Mouse (Mus musculus) stomach, embryonic 15.5 days (tissue): Measurements from ENCODE around the gene Gm44965. TPM values are rescaled to one million over a fixed set of nuclear protein-coding genes. Genes with fewer than 3 reads are reported as not detected.

Source experiments
- ATAC-seq: fragments of 200-750 bp; cut with Nextera tagmentation; 2 replicates; pipeline ENCODE4 v1.8.0; 2017; ENCODE audit warnings: low read depth, moderate number of reproducible peaks, moderate TSS enrichment; ENCODE audit not compliant: insufficient read depth, low FRiP score
- H3K27ac ChIP-seq: fragments of 300-500 bp; sonication (generic); 2 replicates; pipeline ENCODE4 v1.5.1; 2015; ENCODE audit warnings: mild to moderate bottlenecking, inconsistent platforms
- H3K27me3 ChIP-seq: fragments of 300-500 bp; sonication (generic); replicated peaks from 2 replicates; pipeline ENCODE4 v1.6.1; 2015; ENCODE audit warnings: inconsistent platforms
- H3K36me3 ChIP-seq: fragments of 300-500 bp; sonication (generic); 2 replicates; pipeline ENCODE4 v1.6.1; 2015; ENCODE audit warnings: inconsistent platforms
- H3K4me1 ChIP-seq: fragments of 300-500 bp; sonication (generic); 2 replicates; pipeline ENCODE4 v1.6.1; 2015; ENCODE audit warnings: inconsistent platforms
- H3K4me2 ChIP-seq: fragments of 300-500 bp; sonication (generic); 2 replicates; pipeline ENCODE4 v1.6.1; 2015; ENCODE audit warnings: mild to moderate bottlenecking, inconsistent platforms
- H3K4me3 ChIP-seq: fragments of 300-500 bp; sonication (generic); replicated peaks from 2 replicates; pipeline ENCODE4 v1.5.1; 2015; ENCODE audit warnings: inconsistent platforms
- H3K9ac ChIP-seq: fragments of 300-500 bp; sonication (generic); 2 replicates; pipeline ENCODE4 v1.6.1; 2015; ENCODE audit warnings: inconsistent platforms
- H3K9me3 ChIP-seq: fragments of 300-500 bp; sonication (generic); 2 replicates; pipeline ENCODE4 v1.6.1; 2016; ENCODE audit warnings: inconsistent platforms
- WGBS: fragments of 180-500 bp; shearing (Covaris S2); methylation state at CpG from one replicate; pipeline ENCODE4 v1.1.7; 2015; 5-methylcytosine and 5-hydroxymethylcytosine counted together
- polyA plus RNA-seq: library from polyadenylated mRNA; unstranded; fragments of >200 nt; fragmentation: Nextera tagmentation; extraction: Ambion mirVana; gene quantifications from 2 replicates; pipeline ENCODE4 v1.2.1, GENCODE M21; 2015

The Gm44965 gene
- polyA plus RNA-seq, 1 experiment from 2014 or later: not detected

GRCm38 (mm10) chr6:48582037-48582436 lies 11.7 kb upstream of the Gm44965 start:
- H3K9me3 ChIP-seq: no peaks in the 10 kb centered on the region
- H3K4me2 ChIP-seq: no peak overlapping the region
- no peaks in the 10 kb centered on the region for H3K36me3 ChIP-seq
- no peak overlapping the region for H3K27ac ChIP-seq
- H3K4me3 ChIP-seq: no peak overlapping the region
- ATAC-seq: no peak
- no peak overlapping the region for H3K9ac ChIP-seq
- H3K4me1 ChIP-seq: peaks cover 3% of the 10 kb centered on the region; the same call in 1 of the 2 replicates
- WGBS: 75% methylated on average over 3 of the region's 3 CpGs
- no peaks in the 10 kb centered on the region for H3K27me3 ChIP-seq

GRCm38 (mm10) chr6:48589194-48589750 lies 4.5 kb upstream of the Gm44965 start, which contains the start of gene Gm45021:
Gene Gm45021 (plus strand): TSS chr6:48589610.
- no peaks in the 10 kb centered on the region for H3K9me3 ChIP-seq
- 0 out of 2 replicates have a peak within 1 kb of the TSS, but pooled peaks have one; percentile 8 for H3K4me2 ChIP-seq
- H3K27ac ChIP-seq: peak within 1 kb of the TSS; percentile 22; the same call in 1 of the 2 replicates
- H3K9ac ChIP-seq: no peak within 1 kb of the TSS
- no peaks in the 10 kb centered on the region for H3K27me3 ChIP-seq
- H3K36me3 ChIP-seq: no peaks in the 10 kb centered on the region
- peaks cover 5% of the 10 kb centered on the region; the same call in 1 of the 2 replicates for H3K4me1 ChIP-seq
- ATAC-seq: no peak
- H3K4me3 ChIP-seq: no peak within 1 kb of the TSS
- WGBS: 23% methylated on average over 6 of the region's 6 CpGs

- no peaks in the 10 kb centered on the region for H3K27me3 ChIP-seq
- peaks cover 6% of the 10 kb centered on the region for H3K36me3 ChIP-seq
- no peak overlapping the region for H3K4me3 ChIP-seq
- H3K9me3 ChIP-seq: no peaks in the 10 kb centered on the region
- H3K4me1 ChIP-seq: peaks cover 16% of the 10 kb centered on the region
- H3K27ac ChIP-seq: no peak overlapping the region
- H3K9ac ChIP-seq: no peak overlapping the region
- 79% methylated on average over 3 of the region's 3 CpGs for WGBS
- no peak overlapping the region for H3K4me2 ChIP-seq
- ATAC-seq: no peak
Observed at GRCm38 (mm10) chr6:48591221-48591845, 2.4 kb upstream of the Gm44965 start.

GRCm38 (mm10) chr6:48591871-48592270 lies 1.9 kb upstream of the Gm44965 start:
- no peak for ATAC-seq
- no peaks in the 10 kb centered on the region; the same call in 1 of the 2 replicates for H3K9me3 ChIP-seq
- 85% methylated on average over 6 of the region's 6 CpGs for WGBS
- no peak overlapping the region for H3K27ac ChIP-seq
- no peaks in the 10 kb centered on the region for H3K27me3 ChIP-seq
- peaks cover 16% of the 10 kb centered on the region for H3K4me1 ChIP-seq
- no peak overlapping the region for H3K4me3 ChIP-seq
- no peak overlapping the region for H3K4me2 ChIP-seq
- H3K9ac ChIP-seq: no peak overlapping the region
- peaks cover 12% of the 10 kb centered on the region for H3K36me3 ChIP-seq

- peak overlapping the region; percentile 81 for H3K4me3 ChIP-seq
- ATAC-seq: peak; percentile 16; the same call in 1 of the 2 replicates
- WGBS: under 1% methylated on average over 37 of the region's 41 CpGs
Observed at GRCm38 (mm10) chr6:48594043-48594738, 450 bp downstream of the Gm44965 start.

GRCm38 (mm10) chr6:48595278-48595677 lies 1.5 kb downstream of the Gm44965 start:
- Histone ChIP-seq H3K36me3 (peaks cover 43% of the 10 kb centered on the region), H3K9ac (no peak overlapping the region), H3K4me1 (peaks cover 16% of the 10 kb centered on the region), H3K9me3 (no peaks in the 10 kb centered on the region; the same call in 1 of the 2 replicates), H3K27ac (no peak overlapping the region), H3K4me3 (peak overlapping the region; percentile 81; the same call in 1 of the 2 replicates), H3K4me2 (peak overlapping the region; percentile 80), H3K27me3 (no peaks in the 10 kb centered on the region)
- WGBS: 64% methylated on average over 1 of the region's 1 CpGs
- no peak for ATAC-seq

More at GRCm38 (mm10) chr6:48594043-48594738, 450 bp downstream of the Gm44965 start:
- Histone ChIP-seq H3K4me1 (peaks cover 16% of the 10 kb centered on the region), H3K4me2 (peak overlapping the region; percentile 80), H3K36me3 (peaks cover 35% of the 10 kb centered on the region), H3K9me3 (no peaks in the 10 kb centered on the region; the same call in 1 of the 2 replicates), H3K9ac (peak overlapping the region; percentile 86), H3K27ac (peak overlapping the region; percentile 84), H3K27me3 (no peaks in the 10 kb centered on the region)

- H3K9me3 ChIP-seq: no peaks in the 10 kb centered on the region; the same call in 1 of the 2 replicates
- H3K4me2 ChIP-seq: no peak overlapping the region
- H3K27ac ChIP-seq: no peak overlapping the region
- no peak overlapping the region for H3K4me3 ChIP-seq
- no peak overlapping the region for H3K9ac ChIP-seq
- H3K27me3 ChIP-seq: no peaks in the 10 kb centered on the region
- 95% methylated on average over 45 of the region's 45 CpGs for WGBS
- H3K36me3 ChIP-seq: peaks cover 48% of the 10 kb centered on the region
- H3K4me1 ChIP-seq: peaks cover 22% of the 10 kb centered on the region
- ATAC-seq: no peak
Observed at GRCm38 (mm10) chr6:48596545-48597232, 2.9 kb downstream of the Gm44965 start.

GRCm38 (mm10) chr6:48597233-48597625 lies 3.5 kb downstream of the Gm44965 start:
- Histone ChIP-seq H3K9ac (no peak overlapping the region), H3K4me2 (no peak overlapping the region), H3K4me1 (peaks cover 22% of the 10 kb centered on the region), H3K4me3 (no peak overlapping the region), H3K27me3 (no peaks in the 10 kb centered on the region), H3K36me3 (peaks cover 48% of the 10 kb centered on the region), H3K9me3 (no peaks in the 10 kb centered on the region; the same call in 1 of the 2 replicates), H3K27ac (no peak overlapping the region)
- no peak for ATAC-seq
- 96% methylated on average over 27 of the region's 27 CpGs for WGBS

- Histone ChIP-seq H3K27ac (no peak overlapping the region), H3K4me3 (no peak overlapping the region), H3K36me3 (peaks cover 48% of the 10 kb centered on the region), H3K27me3 (no peaks in the 10 kb centered on the region), H3K4me2 (no peak overlapping the region), H3K9ac (no peak overlapping the region), H3K9me3 (no peaks in the 10 kb centered on the region; the same call in 1 of the 2 replicates), H3K4me1 (0 out of 2 replicates have a peak, but pooled peaks cover 6% of the 10 kb centered on the region)
- ATAC-seq: no peak
- WGBS: 89% methylated on average over 1 of the region's 1 CpGs
Observed at GRCm38 (mm10) chr6:48600594-48600993, 6.9 kb downstream of the Gm44965 start.

- ATAC-seq: peak; percentile 98
- Histone ChIP-seq H3K9me3 (no peaks in the 10 kb centered on the region; the same call in 1 of the 2 replicates), H3K36me3 (peaks cover 41% of the 10 kb centered on the region), H3K4me1 (0 out of 2 replicates have a peak, but pooled peaks cover 6% of the 10 kb centered on the region), H3K27ac (peak within 1 kb of the TSS; percentile 73), H3K4me3 (peak within 1 kb of the TSS; percentile 60), H3K27me3 (no peaks in the 10 kb centered on the region), H3K4me2 (peak within 1 kb of the TSS; percentile 94), H3K9ac (peak within 1 kb of the TSS; percentile 38)
- WGBS: 4% methylated on average over 42 of the region's 42 CpGs
Observed at GRCm38 (mm10) chr6:48601271-48602079, 7.7 kb downstream of the Gm44965 start, which contains the start of gene Zfp775. Gene Zfp775 (plus strand): TSS chr6:48602063.
